Mouse (Mus musculus) liver, embryonic 14.5 days (tissue): ENCODE measurements around the gene Olfr5.

Experiments
- CTCF ChIP-seq: IDR thresholded peaks from 2 replicates; pipeline ENCODE4 v1.5.1; 2016; ENCODE audit warnings: antibody characterized with exemption, low read depth, control low read depth
- EP300 ChIP-seq: IDR thresholded peaks from 2 replicates; pipeline ENCODE4 v1.6.1; 2016; ENCODE audit warnings: antibody characterized with exemption, low read depth

GRCm38 (mm10) chr7:6526141-6526540, 39.4 kb upstream of the Olfr5 start:
- TF ChIP-seq CTCF = peak; percentile 76
- TF ChIP-seq EP300 = no peak
